Mouse (Mus musculus) CH12.LX (cell line): ENCODE results near the gene Gm11114. TPM values are rescaled to one million over a fixed set of nuclear protein-coding genes. Genes with fewer than 3 reads are reported as not detected.

Experiments used
- DNase-seq: peaks from one replicate; pipeline ENCODE4 v3.0.0-alpha.2; 2013; ENCODE audit errors: extremely low read depth
- H3K27ac ChIP-seq: 2 replicates; pipeline ENCODE4 v1.5.1; 2012; ENCODE audit warnings: low read depth, mild to moderate bottlenecking, control low read depth, moderate library complexity; ENCODE audit not compliant: insufficient read depth
- H3K27me3 ChIP-seq: replicated peaks from 2 replicates; pipeline ENCODE3; 2012; ENCODE audit warnings: inconsistent platforms
- H3K36me3 ChIP-seq, 2 experiments: replicated peaks in 1 of 2; 2 replicates each; pipeline versions ENCODE3 to v1.6.1; 2012; ENCODE audit warnings: inconsistent platforms in 1 of 2, low read length in 1 of 2, mild to moderate bottlenecking in 1 of 2, mixed read lengths in 1 of 2, moderate library complexity in 1 of 2; ENCODE audit not compliant: control insufficient read depth in 1 of 2, insufficient read depth in 1 of 2
- H3K4me1 ChIP-seq, 2 experiments: 2 replicates each; pipeline ENCODE4 v1.6.1; 2012; ENCODE audit warnings: inconsistent platforms in 1 of 2, moderate library complexity in 1 of 2; ENCODE audit not compliant: insufficient read depth in 2 of 2, control insufficient read depth in 1 of 2
- H3K4me2 ChIP-seq: 2 replicates; pipeline ENCODE4 v1.6.1; 2012; ENCODE audit warnings: low read depth, mild to moderate bottlenecking, control low read depth; ENCODE audit not compliant: poor library complexity, insufficient read depth, severe bottlenecking
- H3K4me3 ChIP-seq, 3 experiments: fragments of 150-350 bp in 1 of 3; sonication (generic) in 1 of 3; replicated peaks in 1 of 3; 2 replicates each; pipeline versions ENCODE3 to v1.5.1; 2011 to 2012; ENCODE audit warnings: low read depth in 2 of 3, low read length in 2 of 3, mild to moderate bottlenecking in 2 of 3, moderate library complexity in 2 of 3, control low read depth in 1 of 3, improper control_type of control experiment in 1 of 3, inconsistent platforms in 1 of 3, mixed read lengths in 1 of 3; ENCODE audit not compliant: poor library complexity in 1 of 3
- H3K79me2 ChIP-seq: replicated peaks from 2 replicates; pipeline ENCODE4 v1.6.1; 2012; ENCODE audit warnings: mild to moderate bottlenecking, moderate library complexity; ENCODE audit not compliant: control insufficient read depth, poor library complexity, insufficient read depth, severe bottlenecking; ENCODE audit errors: extremely low read depth
- H3K9ac ChIP-seq: 2 replicates; pipeline ENCODE4 v1.6.1; 2012; ENCODE audit warnings: low read depth, mild to moderate bottlenecking, control low read depth, moderate library complexity; ENCODE audit not compliant: insufficient read depth
- H3K9me3 ChIP-seq: replicated peaks from 2 replicates; pipeline ENCODE3; 2012; ENCODE audit warnings: low read length, inconsistent platforms, mixed read lengths
- CHD1 ChIP-seq: IDR thresholded peaks from 2 replicates; pipeline ENCODE4 v1.6.1; 2012; ENCODE audit warnings: low read depth, low read length, improper control_type of control experiment, inconsistent platforms
- CHD2 ChIP-seq: IDR thresholded peaks from 2 replicates; pipeline ENCODE4 v1.6.1; 2011; ENCODE audit warnings: low read length, improper control_type of control experiment
- CTCF ChIP-seq, 2 experiments: IDR thresholded peaks in 1 of 2; conservative IDR thresholded peaks in 1 of 2; 2 replicates each; pipeline ENCODE4 v1.5.1; 2011 to 2012; ENCODE audit warnings: low read depth in 2 of 2, low read length in 2 of 2, improper control_type of control experiment in 1 of 2, inconsistent platforms in 1 of 2, mild to moderate bottlenecking in 1 of 2, moderate library complexity in 1 of 2
- E2F4 ChIP-seq: IDR thresholded peaks from 2 replicates; pipeline ENCODE4 v1.6.1; 2011; ENCODE audit warnings: low read depth, low read length, improper control_type of control experiment; ENCODE audit not compliant: insufficient replicate concordance
- ELF1 ChIP-seq: IDR thresholded peaks from 2 replicates; pipeline ENCODE4 v1.6.1; 2014; ENCODE audit warnings: low read depth, mild to moderate bottlenecking, inconsistent platforms, low read length, improper control_type of control experiment
- EP300 ChIP-seq: IDR thresholded peaks from 2 replicates; pipeline ENCODE4 v1.6.1; 2011; ENCODE audit warnings: low read length, improper control_type of control experiment
- GABPA ChIP-seq: IDR thresholded peaks from 2 replicates; pipeline ENCODE4 v1.6.1; 2012; ENCODE audit warnings: low read depth, low read length, improper control_type of control experiment, inconsistent platforms; ENCODE audit not compliant: insufficient replicate concordance
- HCFC1 ChIP-seq: IDR thresholded peaks from 2 replicates; pipeline ENCODE4 v1.6.1; 2012; ENCODE audit warnings: low read depth, mild to moderate bottlenecking, inconsistent platforms, low read length, improper control_type of control experiment
- JUND ChIP-seq: conservative IDR thresholded peaks from 2 replicates; pipeline ENCODE4 v1.6.1; 2011; ENCODE audit warnings: low read depth, low read length, improper control_type of control experiment
- MAFK ChIP-seq: IDR thresholded peaks from 2 replicates; pipeline ENCODE4 v1.6.1; 2011; ENCODE audit warnings: low read length, improper control_type of control experiment; ENCODE audit not compliant: insufficient replicate concordance
- NRF1 ChIP-seq: IDR thresholded peaks from 2 replicates; pipeline ENCODE4 v1.6.1; 2014; ENCODE audit warnings: low read depth, mild to moderate bottlenecking, inconsistent platforms, low read length, improper control_type of control experiment, moderate library complexity
- PAX5 ChIP-seq: IDR thresholded peaks from 2 replicates; pipeline ENCODE4 v1.6.1; 2012; ENCODE audit warnings: low read length, inconsistent platforms, mixed read lengths
- POLR2A ChIP-seq: IDR thresholded peaks from 2 replicates; pipeline ENCODE4 v1.6.1; 2011; ENCODE audit warnings: low read depth, mild to moderate bottlenecking, improper control_type of control experiment, low read length
- RAD21 ChIP-seq: IDR thresholded peaks from 2 replicates; pipeline ENCODE4 v1.6.1; 2011; ENCODE audit warnings: low read depth, mild to moderate bottlenecking, low read length, improper control_type of control experiment, moderate library complexity
- SMC3 ChIP-seq: IDR thresholded peaks from 2 replicates; pipeline ENCODE4 v1.6.1; 2011; ENCODE audit warnings: low read depth, low read length, improper control_type of control experiment
- TBP ChIP-seq: conservative IDR thresholded peaks from 2 replicates; pipeline ENCODE4 v1.6.1; 2011; ENCODE audit warnings: low read depth, low read length, improper control_type of control experiment
- UBTF ChIP-seq: IDR thresholded peaks from 2 replicates; pipeline ENCODE4 v1.6.1; 2012; ENCODE audit warnings: low read depth, mild to moderate bottlenecking, inconsistent platforms, low read length, improper control_type of control experiment, moderate library complexity
- USF1 ChIP-seq: IDR thresholded peaks from 2 replicates; pipeline ENCODE4 v1.6.1; 2014; ENCODE audit warnings: low read depth, mild to moderate bottlenecking, inconsistent platforms, low read length, improper control_type of control experiment
- ZKSCAN1 ChIP-seq: IDR thresholded peaks from 2 replicates; pipeline ENCODE4 v1.6.1; 2012; ENCODE audit warnings: low read depth, inconsistent platforms, low read length, improper control_type of control experiment, borderline replicate concordance
- ZMIZ1 ChIP-seq: IDR thresholded peaks from 2 replicates; pipeline ENCODE4 v1.6.1; 2012; ENCODE audit warnings: low read depth, mild to moderate bottlenecking, inconsistent platforms, low read length, improper control_type of control experiment
- ZNF384 ChIP-seq: IDR thresholded peaks from 2 replicates; pipeline ENCODE4 v1.6.1; 2012; ENCODE audit warnings: low read depth, low read length, improper control_type of control experiment, inconsistent platforms
- dilution Hi-C: fragments of 300-500 bp; cut with MboI; formaldehyde crosslinking; loops from 2 replicates; pipeline ENCODE4 v1.14.3; 2020; ENCODE audit warnings: low sequenced_read_pairs; ENCODE audit not compliant: extremely low pct_unique_long_range_greater_than_20kb, extremely low pct_ligation_motif_present
- in situ Hi-C: fragments of 300-500 bp; cut with MboI; formaldehyde crosslinking; loops from 3 replicates; pipeline ENCODE4 v1.14.3; 2019; ENCODE audit warnings: low sequenced_read_pairs, low pct_ligation_motif_present, low pct_unique_long_range_greater_than_20kb, mixed read lengths
- polyA plus RNA-seq: library from polyadenylated mRNA; unstranded; fragments of >175 nt; gene quantifications from 2 replicates; pipeline ENCODE4 v1.2.1, GENCODE M21; 2012; ENCODE audit warnings: low read depth; ENCODE audit not compliant: insufficient read length
- total RNA-seq, 2 experiments: library from RNA; depleted of rRNA; stranded (reverse); fragments of 300-350 nt in 1 of 2; fragments of >200 nt in 1 of 2; gene quantifications; 2 replicates each; pipeline ENCODE4 v1.2.3; 2012 to 2014

Gm11114 gene
- total RNA-seq (2012; rRNA removed) (not detected in 2 replicates), total RNA-seq (2014; rRNA removed) (not detected in 2 replicates), polyA plus RNA-seq (not detected in 2 replicates)

GRCm38 (mm10) chr9:85312473-85312872 lies at the start of gene Gm11114:
Gene Gm11114 (plus strand): TSS chr9:85312773.
- no peak within 1 kb of the TSS for H3K4me2 ChIP-seq
- no peak within 1 kb of the TSS for H3K27ac ChIP-seq
- dilution Hi-C loops (no loop called here), in situ Hi-C loops (no loop called here)
- no peaks in the 10 kb centered on the region for H3K4me1 ChIP-seq
- no peak for DNase-seq
- no peak within 1 kb of the TSS for H3K4me3 ChIP-seq
- TF ChIP-seq ELF1, result no peak
- no peak for TF ChIP-seq E2F4
- no peaks in the 10 kb centered on the region for H3K9me3 ChIP-seq
- H3K36me3 ChIP-seq, result no peaks in the 10 kb centered on the region
- no peak within 1 kb of the TSS for H3K9ac ChIP-seq
- no peaks in the 10 kb centered on the region for H3K27me3 ChIP-seq
- H3K79me2 ChIP-seq, result no peaks in the 10 kb centered on the region

- Histone ChIP-seq H3K36me3 (no peaks in the 10 kb centered on the region), H3K4me3 (no peak overlapping the region), H3K27ac (no peak overlapping the region), H3K9ac (no peak overlapping the region), H3K9me3 (no peaks in the 10 kb centered on the region), H3K4me1 (no peaks in the 10 kb centered on the region), H3K4me2 (no peak overlapping the region), H3K79me2 (no peaks in the 10 kb centered on the region), H3K27me3 (no peaks in the 10 kb centered on the region)
- TF ChIP-seq POLR2A (no peak), CHD2 (no peak), MAFK (no peak), GABPA (no peak), CHD1 (no peak), UBTF (no peak), ZMIZ1 (no peak), ZKSCAN1 (no peak), CTCF (conservative IDR thresholded peaks at IDR 0.05 in 1 of 2, IDR thresholded peaks at IDR 0.05 in 1 of 2; ENCODE audit: low read depth in 2 of 2, low read length in 2 of 2) (no peak), USF1 (no peak), HCFC1 (no peak), TBP (no peak)
- dilution Hi-C loops, result no loop called here
- DNase-seq, result no peak
- in situ Hi-C loops, result no loop called here
Observed at GRCm38 (mm10) chr9:85266847-85267246, 45.7 kb upstream of the Gm11114 start.

GRCm38 (mm10) chr9:85274114-85274513 lies 38.5 kb upstream of the Gm11114 start:
- no peak for TF ChIP-seq JUND
- TF ChIP-seq SMC3, result no peak
- no peak for TF ChIP-seq ZNF384
- TF ChIP-seq RAD21, result no peak
- TF ChIP-seq PAX5, result no peak
- TF ChIP-seq NRF1, result no peak
- TF ChIP-seq EP300, result no peak

More at GRCm38 (mm10) chr9:85274114-85274513, 38.5 kb upstream of the Gm11114 start:
- Histone ChIP-seq H3K9me3 (no peaks in the 10 kb centered on the region), H3K27me3 (no peaks in the 10 kb centered on the region), H3K4me1 (no peaks in the 10 kb centered on the region), H3K36me3 (no peaks in the 10 kb centered on the region), H3K27ac (no peak overlapping the region), H3K79me2 (no peaks in the 10 kb centered on the region), H3K9ac (no peak overlapping the region), H3K4me3 (no peak overlapping the region), H3K4me2 (no peak overlapping the region)
- DNase-seq, result no peak
- dilution Hi-C loops (no loop called here), in situ Hi-C loops (no loop called here)
